Mouse (Mus musculus): ENCODE measurements around the gene Vmn1r63. TPM values are rescaled to one million over a fixed set of nuclear protein-coding genes. Genes with fewer than 3 reads are reported as not detected.
"Not testable (repeated sequence)": the region's sequence is repeated elsewhere in the genome, so short reads cannot be mapped to it uniquely, and the experiment has no call there.

Gene Vmn1r63
- total RNA-seq (2021), result not detected
- long read RNA-seq, result 0 reads

- DNase-seq (ENCODE audit: low spot score in 2 of 2), result not testable (repeated sequence)
Observed at GRCm38 (mm10) chr7:5805345-5805744, at the start of gene Vmn1r63. Gene Vmn1r63, minus strand, starts transcription at chr7:5805445.

Other genes with a start within 250 kb of the Vmn1r63 start
- not detected for gene Vmn1r61, start 192.2 kb downstream of the Vmn1r63 start, total RNA-seq (2021)
- gene Vmn1r62, start 131.8 kb downstream of the Vmn1r63 start, total RNA-seq (2021), result not detected
- not detected for gene Vmn1r64, start 79.1 kb upstream of the Vmn1r63 start, total RNA-seq (2021)
- gene Vmn1r65, start 205.6 kb upstream of the Vmn1r63 start, total RNA-seq (2021), result not detected
- not detected for gene Nlrp4c, start 239.7 kb upstream of the Vmn1r63 start, total RNA-seq (2021)